Mouse (Mus musculus) lung, adult 2 months (tissue): ENCODE results near the gene Sephs1.

Experiments used
- CTCF ChIP-seq: fragments of 200-500 bp; IDR thresholded peaks from 2 replicates; pipeline ENCODE4 v1.5.1; 2011; ENCODE audit warnings: mild to moderate bottlenecking, low read length, control low read depth; ENCODE audit not compliant: insufficient read depth
- POLR2A ChIP-seq: fragments of 200-500 bp; IDR thresholded peaks from 2 replicates; pipeline ENCODE4 v1.6.1; 2011; ENCODE audit warnings: low read depth, mild to moderate bottlenecking, control low read depth, low read length, borderline replicate concordance; ENCODE audit errors: extremely low read depth

GRCm38 (mm10) chr2:4913949-4914348 lies 32.6 kb downstream of the Sephs1 start:
- TF ChIP-seq CTCF = no peak
- no peak for TF ChIP-seq POLR2A
